Mouse (Mus musculus): ENCODE results near the gene Mpzl2. TPM values are rescaled to one million over a fixed set of nuclear protein-coding genes. Genes with fewer than 3 reads are reported as not detected.
"Not testable (repeated sequence)": the region's sequence is repeated elsewhere in the genome, so short reads cannot be mapped to it uniquely, and the experiment has no call there.

Mpzl2 gene
- total RNA-seq, 2 experiments from 2014 or later, result 0.81 to 1.0 TPM

- intact Hi-C loops (cut with DNase I), result no loop called here
These were observed 9.3 kb upstream of the Mpzl2 start for GRCm38 (mm10) chr9:45030341-45030740.

GRCm38 (mm10) chr9:45032261-45032660, 7.3 kb upstream of the Mpzl2 start:
- intact Hi-C loops (cut with DNase I), result no loop called here
- no peak for DNase-seq (ENCODE audit: low spot score)

More at GRCm38 (mm10) chr9:45030341-45030740, 9.3 kb upstream of the Mpzl2 start:
- no peak for DNase-seq (ENCODE audit: low spot score)

GRCm38 (mm10) chr9:45034526-45034925, 5.1 kb upstream of the Mpzl2 start:
- intact Hi-C loops (cut with DNase I), result no loop called here

GRCm38 (mm10) chr9:45037803-45038202, 1.8 kb upstream of the Mpzl2 start:
- DNase-seq (ENCODE audit: low spot score); intact Hi-C loops (cut with DNase I): not testable (repeated sequence)

More at GRCm38 (mm10) chr9:45034526-45034925, 5.1 kb upstream of the Mpzl2 start:
- DNase-seq (ENCODE audit: low spot score), result no peak

GRCm38 (mm10) chr9:45040066-45040845, 657 bp downstream of the Mpzl2 start:
- intact Hi-C loops (cut with DNase I), result no loop called here
- DNase-seq (ENCODE audit: low spot score), result no peak

GRCm38 (mm10) chr9:45041131-45041838, 1.7 kb downstream of the Mpzl2 start:
- intact Hi-C loops (cut with DNase I), result no loop called here
- no peak for DNase-seq (ENCODE audit: low spot score)

- peak; percentile 13 for DNase-seq (ENCODE audit: low spot score)
- intact Hi-C loops (cut with DNase I), result no loop called here
These were observed 2.6 kb downstream of the Mpzl2 start for GRCm38 (mm10) chr9:45042056-45042720.

GRCm38 (mm10) chr9:45042947-45043346, 3.3 kb downstream of the Mpzl2 start:
- intact Hi-C loops (cut with DNase I), result no loop called here
- DNase-seq (ENCODE audit: low spot score), result no peak

- intact Hi-C loops (cut with DNase I), result no loop called here
- DNase-seq (ENCODE audit: low spot score), result no peak
These were observed 7.4 kb downstream of the Mpzl2 start for GRCm38 (mm10) chr9:45046973-45047372.

GRCm38 (mm10) chr9:45048511-45048910, 8.9 kb downstream of the Mpzl2 start:
- intact Hi-C loops (cut with DNase I), result loop anchor here (2.0 kb wide), 1 partner anchor 26 kb away; no protein-coding TSS in a partner anchor
- no peak for DNase-seq (ENCODE audit: low spot score)

GRCm38 (mm10) chr9:45049731-45050130, 10.1 kb downstream of the Mpzl2 start:
- intact Hi-C loops (cut with DNase I), result loop anchor here (2.0 kb wide), 1 partner anchor 27 kb away; no protein-coding TSS in a partner anchor
- DNase-seq (ENCODE audit: low spot score), result no peak

- DNase-seq (ENCODE audit: low spot score), result no peak
- intact Hi-C loops (cut with DNase I), result no loop called here
These were observed 10.7 kb downstream of the Mpzl2 start for GRCm38 (mm10) chr9:45050301-45050700.

GRCm38 (mm10) chr9:45055082-45055713, 15.6 kb downstream of the Mpzl2 start, which contains the start of gene Mpzl3:
Mpzl3 (plus strand) TSS chr9:45055186.
- intact Hi-C loops (cut with DNase I), result no loop called here
- peak; percentile 38 for DNase-seq (ENCODE audit: low spot score)

- DNase-seq (ENCODE audit: low spot score), result no peak
- intact Hi-C loops (cut with DNase I), result no loop called here
These were observed 18.8 kb downstream of the Mpzl2 start for GRCm38 (mm10) chr9:45058304-45058940.

- intact Hi-C loops (cut with DNase I), result no loop called here
- DNase-seq (ENCODE audit: low spot score), result no peak
These were observed 20.6 kb downstream of the Mpzl2 start for GRCm38 (mm10) chr9:45060151-45060550.

- intact Hi-C loops (cut with DNase I), result no loop called here
- DNase-seq (ENCODE audit: low spot score), result no peak
These were observed 23.1 kb downstream of the Mpzl2 start for GRCm38 (mm10) chr9:45062677-45063076.

GRCm38 (mm10) chr9:45064421-45064820, 24.8 kb downstream of the Mpzl2 start:
- intact Hi-C loops (cut with DNase I), result no loop called here
- no peak for DNase-seq (ENCODE audit: low spot score)

- DNase-seq (ENCODE audit: low spot score), result no peak
- intact Hi-C loops (cut with DNase I), result no loop called here
These were observed 27.1 kb downstream of the Mpzl2 start for GRCm38 (mm10) chr9:45066735-45067134.

GRCm38 (mm10) chr9:45071800-45072199, 32.2 kb downstream of the Mpzl2 start:
- no peak for DNase-seq (ENCODE audit: low spot score)
- intact Hi-C loops (cut with DNase I), result no loop called here

- no peak for DNase-seq (ENCODE audit: low spot score)
- intact Hi-C loops (cut with DNase I), result no loop called here
These were observed 38.3 kb downstream of the Mpzl2 start for GRCm38 (mm10) chr9:45077859-45078258.

Data from heart, postnatal 25 days (tissue).